ENCODE assay signal across 12 mouse cellular contexts in genomic region chr6:54819746-54820145, GRCm38 (mm10). TPM values are rescaled to one million over a fixed set of nuclear protein-coding genes. Genes with fewer than 3 reads are reported as not detected.
DNase-seq lines count a peak whose midpoint lies in the region; ATAC-seq and TF ChIP-seq lines count a peak whose summit lies in the region.
"Had no signal": no experiment of that assay in that cellular context is flagged by ENCODE, and none has a peak within 500 bp of the region (broad histone marks: within the 10 kb centered on the region; RNA-seq: fewer than 3 reads in every experiment).

No protein-coding gene starts in this region.

- H3K27ac ChIP-seq in heart, embryonic 10.5 days: no peak overlapping the region
- H3K27ac ChIP-seq in bone marrow macrophage, adult 2 months (ENCODE audit: insufficient read depth, low read depth, low read length): no peak overlapping the region
- H3K27ac ChIP-seq in liver, postnatal 0 days (ENCODE audit: low read depth): no peak overlapping the region
- H3K27ac ChIP-seq: intestine, embryonic 15.5 days had no signal

- intact Hi-C loops in heart, postnatal 36 days (cut with DNase I): loop anchor here (5.0 to 10.0 kb wide), 5 partner anchors 58 to 345 kb away; partner anchors contain the start of genes Fkbp14, Ggct and Plekha8

- no peak for TF ChIP-seq POLR2A in bone marrow macrophage, adult 2 months (IDR thresholded peaks at IDR 0.05; ENCODE audit: borderline replicate concordance, low read depth, low read length)

- no peak overlapping the region for H3K4me3 ChIP-seq in heart, embryonic 10.5 days
- H3K4me3 ChIP-seq in megakaryocyte, embryonic 14.5 days (replicated peaks): peak overlapping the region; percentile 65
- H3K4me3 ChIP-seq in bone marrow macrophage, adult 2 months (ENCODE audit: insufficient read depth, low read length): peak overlapping the region; percentile 45
- no peak overlapping the region for H3K4me3 ChIP-seq in liver, postnatal 0 days (ENCODE audit: low read depth, low read length)
- H3K4me3 ChIP-seq: intestine, embryonic 15.5 days had no signal

- no peaks in the 10 kb centered on the region for H3K27me3 ChIP-seq in heart, embryonic 10.5 days (ENCODE audit: insufficient read depth, poor library complexity, severe bottlenecking)
- H3K27me3 ChIP-seq in megakaryocyte, embryonic 14.5 days (replicated peaks): no peaks in the 10 kb centered on the region
- no peaks in the 10 kb centered on the region for H3K27me3 ChIP-seq in liver, postnatal 0 days (ENCODE audit: insufficient read depth, low read length)
- H3K27me3 ChIP-seq: intestine, embryonic 15.5 days had no signal

- DNase-seq in heart, embryonic 10.5 days (ENCODE audit: low spot score): peak; percentile 28
- no peak for DNase-seq in heart, postnatal 36 days
- no peak for DNase-seq in liver, postnatal 0 days
- no peak for DNase-seq in layer of hippocampus, adult 9-11 months
- DNase-seq in ovary, postnatal 36 days (ENCODE audit: low spot score): no peak
- DNase-seq: cerebellum, adult 8-10 months; left cerebral cortex, postnatal 4 days had no signal

- no peaks in the 10 kb centered on the region for H3K9me3 ChIP-seq in heart, embryonic 10.5 days
- H3K9me3 ChIP-seq in megakaryocyte, embryonic 14.5 days: 0 out of 2 replicates have a peak, but pooled peaks cover 2% of the 10 kb centered on the region
- no peaks in the 10 kb centered on the region for H3K9me3 ChIP-seq in liver, postnatal 0 days (ENCODE audit: low read length)
- H3K9me3 ChIP-seq: intestine, embryonic 15.5 days had no signal

- TF ChIP-seq CTCF in bone marrow macrophage, adult 2 months (IDR thresholded peaks at IDR 0.05; ENCODE audit: low read depth, low read length): no peak
- no peak for TF ChIP-seq CTCF in liver, postnatal 0 days (IDR thresholded peaks at IDR 0.05; ENCODE audit: low read depth)

- 62% methylated on average over 3 of the region's 3 CpGs for WGBS in heart, embryonic 10.5 days
- WGBS in liver, postnatal 0 days (ENCODE audit: insufficient replicate concordance): 68% methylated on average over 3 of the region's 3 CpGs

- ATAC-seq in megakaryocyte, adult 5-6 weeks (ENCODE audit: poor library complexity, severe bottlenecking): no peak
- ATAC-seq in liver, postnatal 0 days: no peak
- ATAC-seq: intestine, embryonic 15.5 days; lung, postnatal 0 days had no signal

- H3K4me1 ChIP-seq in heart, embryonic 10.5 days: peaks cover 44% of the 10 kb centered on the region; the same call in 1 of the 2 replicates
- H3K4me1 ChIP-seq in megakaryocyte, embryonic 14.5 days: peaks cover 50% of the 10 kb centered on the region
- H3K4me1 ChIP-seq in bone marrow macrophage, adult 2 months (ENCODE audit: control insufficient read depth, insufficient read depth, low read length): peaks cover 34% of the 10 kb centered on the region
- H3K4me1 ChIP-seq in liver, postnatal 0 days (ENCODE audit: insufficient read depth): peaks cover 25% of the 10 kb centered on the region

- peak overlapping the region; percentile 47 for H3K4me2 ChIP-seq in liver, postnatal 0 days (ENCODE audit: low read depth, low read length)

- H3K36me3 ChIP-seq in heart, embryonic 10.5 days: no peaks in the 10 kb centered on the region
- peaks cover 18% of the 10 kb centered on the region for H3K36me3 ChIP-seq in megakaryocyte, embryonic 14.5 days (replicated peaks; ENCODE audit: low read length)
- no peaks in the 10 kb centered on the region for H3K36me3 ChIP-seq in liver, postnatal 0 days (replicated peaks; ENCODE audit: insufficient read depth, low read length)
- H3K36me3 ChIP-seq: intestine, embryonic 15.5 days had no signal

- TF ChIP-seq EP300 in liver, postnatal 0 days (IDR thresholded peaks at IDR 0.05; ENCODE audit: low read depth): no peak

- H3K9ac ChIP-seq in liver, postnatal 0 days (replicated peaks): 0 out of 2 replicates have a peak overlapping the region, but pooled peaks have one; percentile 9
- H3K9ac ChIP-seq: intestine, embryonic 15.5 days had no signal

RNA-seq across cellular contexts. Expression of gene Znrf2, which starts 3.0 kb away (rescaled TPM):
- 2.1 and 2.9 TPM in 2 replicates for polyA plus RNA-seq in heart, embryonic 10.5 days (2016; fragmentation: Nextera tagmentation; extraction: Ambion mirVana)
- 10 to 100 TPM; 16.1 to 18.1 TPM for total RNA-seq in heart, postnatal 36 days (2021)
- polyA plus RNA-seq in megakaryocyte, embryonic 14.5 days (2012; ENCODE audit: insufficient read depth, low replicate concordance): 15.8 and 22.0 TPM in 2 replicates
- total RNA-seq in megakaryocyte, adult 5-6 weeks (2015): 78.0 and 83.0 TPM in 2 replicates
- 76.2 and 77.6 TPM in 2 replicates for total RNA-seq in megakaryocyte, adult 5-6 weeks (2017)
- polyA plus RNA-seq in bone marrow macrophage, adult 2 months (2012; ENCODE audit: insufficient read depth, insufficient read length, missing spikeins): 104 and 108 TPM in 2 replicates
- polyA plus RNA-seq in liver, postnatal 0 days (2015; fragmentation: Nextera tagmentation; extraction: Ambion mirVana): 4.4 and 4.9 TPM in 2 replicates

Comparison
In these comparisons a context has a peak if more than half of its experiments do, and no peak if none do; other contexts are left out.
1. H3K4me3 ChIP-seq: peak in megakaryocyte, embryonic 14.5 days (single experiment) and bone marrow macrophage, adult 2 months (single experiment); none in heart, embryonic 10.5 days (single experiment) and liver, postnatal 0 days (single experiment).